17 mouse cellular contexts compared by ENCODE assay signal in genomic region chrX:111436571-111436970, GRCm38 (mm10).
"Had no signal": no experiment of that assay in that cellular context is flagged by ENCODE, and none has a peak within 500 bp of the region (broad histone marks: within the 10 kb centered on the region; RNA-seq: fewer than 3 reads in every experiment).

No protein-coding gene starts in this region.

- H3K27ac ChIP-seq: lung, embryonic 15.5 days; macrophage; midbrain, embryonic 13.5 days; midbrain, embryonic 15.5 days; neural tube, embryonic 12.5 days; stomach, embryonic 15.5 days; stomach, postnatal 0 days had no signal

- H3K36me3 ChIP-seq: lung, embryonic 15.5 days; midbrain, embryonic 13.5 days; midbrain, embryonic 15.5 days; neural tube, embryonic 12.5 days; stomach, embryonic 15.5 days had no signal

- H3K4me1 ChIP-seq: lung, embryonic 15.5 days; megakaryocyte, embryonic 14.5 days; midbrain, embryonic 13.5 days; midbrain, embryonic 15.5 days; neural tube, embryonic 12.5 days; stomach, embryonic 15.5 days had no signal

- H3K4me3 ChIP-seq: lung, embryonic 15.5 days; megakaryocyte, embryonic 14.5 days; midbrain, embryonic 13.5 days; midbrain, embryonic 15.5 days; neural tube, embryonic 12.5 days; stomach, embryonic 15.5 days had no signal

- H3K27me3 ChIP-seq: lung, embryonic 15.5 days; megakaryocyte, embryonic 14.5 days; midbrain, embryonic 13.5 days; midbrain, embryonic 15.5 days; neural tube, embryonic 12.5 days; stomach, embryonic 15.5 days had no signal

- DNase-seq: liver, postnatal 0 days; lung, adult 2 months; lung, postnatal 14 days; lung, postnatal 36 days; retina, postnatal 1 day; right cerebral cortex, adult 18-20 months; thymus, adult 18-20 months; thymus, postnatal 14 days; thymus, postnatal 36 days had no signal

- H3K9me3 ChIP-seq: lung, embryonic 15.5 days; megakaryocyte, embryonic 14.5 days; midbrain, embryonic 13.5 days; midbrain, embryonic 15.5 days; neural tube, embryonic 12.5 days; stomach, embryonic 15.5 days had no signal
